Mouse (Mus musculus): ENCODE results near the gene Frmd6. TPM values are rescaled to one million over a fixed set of nuclear protein-coding genes. Genes with fewer than 3 reads are reported as not detected.

Gene Frmd6
- total and polyA plus RNA-seq, 3 experiments = 2.5 to 4.5 (median 3.5) TPM

GRCm38 (mm10) chr12:70868988-70869291 lies 43.6 kb downstream of the Frmd6 start:
- no peaks in the 10 kb centered on the region for H3K27me3 ChIP-seq (replicated peaks)
- DNase-seq (ENCODE audit: extremely low read depth) = no peak
- no peak for TF ChIP-seq USF2 (conservative IDR thresholded peaks at IDR 0.05; ENCODE audit: low read depth, low read length)
- no peak for TF ChIP-seq KAT2A (IDR thresholded peaks at IDR 0.05; ENCODE audit: insufficient replicate concordance, low read length)
- TF ChIP-seq ETS1 (conservative IDR thresholded peaks at IDR 0.05; ENCODE audit: low read depth, low read length) = no peak
- no peaks in the 10 kb centered on the region for H3K9me3 ChIP-seq (replicated peaks; ENCODE audit: low read length)
- no peak overlapping the region for H3K4me3 ChIP-seq (replicated peaks in 1 of 3; ENCODE audit: low read depth in 2 of 3, low read length in 2 of 3, poor library complexity in 1 of 3)
- H3K27ac ChIP-seq (ENCODE audit: insufficient read depth, low read depth) = no peak overlapping the region
- H3K79me2 ChIP-seq (replicated peaks; ENCODE audit: control insufficient read depth, extremely low read depth, insufficient read depth, poor library complexity, severe bottlenecking) = no peaks in the 10 kb centered on the region
- dilution Hi-C loops (cut with MboI; ENCODE audit: extremely low pct_ligation_motif_present, extremely low pct_unique_long_range_greater_than_20kb, low sequenced_read_pairs) (no loop called here), in situ Hi-C loops (cut with MboI; ENCODE audit: low pct_ligation_motif_present, low pct_unique_long_range_greater_than_20kb, low sequenced_read_pairs) (no loop called here)
- no peak overlapping the region for H3K9ac ChIP-seq (ENCODE audit: insufficient read depth, low read depth)
- H3K4me2 ChIP-seq (ENCODE audit: insufficient read depth, low read depth, poor library complexity, severe bottlenecking) = no peak overlapping the region
- H3K36me3 ChIP-seq (replicated peaks in 1 of 2; ENCODE audit: control insufficient read depth in 1 of 2, insufficient read depth in 1 of 2, low read length in 1 of 2) = peaks cover 0 to 6% of the 10 kb centered on the region in 2 experiments
- H3K4me1 ChIP-seq (ENCODE audit: control insufficient read depth in 1 of 2, insufficient read depth in 2 of 2) = peaks cover 2 to 14% of the 10 kb centered on the region in 2 experiments; a peak in 2 of 4 replicates

- no peak for DNase-seq (ENCODE audit: extremely low read depth)
- TF ChIP-seq E2F4 (IDR thresholded peaks at IDR 0.05; ENCODE audit: insufficient replicate concordance, low read depth, low read length) (no peak), ETS1 (conservative IDR thresholded peaks at IDR 0.05; ENCODE audit: low read depth, low read length) (no peak), MXI1 (IDR thresholded peaks at IDR 0.05; ENCODE audit: low read depth, low read length) (no peak), CHD1 (IDR thresholded peaks at IDR 0.05; ENCODE audit: low read depth, low read length) (no peak), RAD21 (IDR thresholded peaks at IDR 0.05; ENCODE audit: low read depth, low read length) (no peak), SMC3 (IDR thresholded peaks at IDR 0.05; ENCODE audit: low read depth, low read length) (no peak), TCF12 (IDR thresholded peaks at IDR 0.05; ENCODE audit: low read depth, low read length) (no peak), MAFK (IDR thresholded peaks at IDR 0.05; ENCODE audit: insufficient replicate concordance, low read length) (no peak), IRF4 (IDR thresholded peaks at IDR 0.05; ENCODE audit: low read depth, low read length) (no peak), PAX5 (IDR thresholded peaks at IDR 0.05; ENCODE audit: low read length) (no peak), CHD2 (IDR thresholded peaks at IDR 0.05; ENCODE audit: low read length) (no peak), USF2 (conservative IDR thresholded peaks at IDR 0.05; ENCODE audit: low read depth, low read length) (no peak), MEF2A (IDR thresholded peaks at IDR 0.05; ENCODE audit: borderline replicate concordance, low read depth, low read length) (no peak)
- Histone ChIP-seq H3K79me2 (replicated peaks; ENCODE audit: control insufficient read depth, extremely low read depth, insufficient read depth, poor library complexity, severe bottlenecking) (no peaks in the 10 kb centered on the region), H3K4me2 (ENCODE audit: insufficient read depth, low read depth, poor library complexity, severe bottlenecking) (no peak overlapping the region), H3K4me1 (ENCODE audit: control insufficient read depth in 1 of 2, insufficient read depth in 2 of 2) (peaks cover 2 to 14% of the 10 kb centered on the region in 2 experiments; a peak in 2 of 4 replicates), H3K27me3 (replicated peaks) (no peaks in the 10 kb centered on the region), H3K36me3 (replicated peaks in 1 of 2; ENCODE audit: control insufficient read depth in 1 of 2, insufficient read depth in 1 of 2, low read length in 1 of 2) (peaks cover 0 to 10% of the 10 kb centered on the region in 2 experiments), H3K9ac (ENCODE audit: insufficient read depth, low read depth) (no peak overlapping the region), H3K27ac (ENCODE audit: insufficient read depth, low read depth) (no peak overlapping the region), H3K4me3 (replicated peaks in 1 of 3; ENCODE audit: low read depth in 2 of 3, low read length in 2 of 3, poor library complexity in 1 of 3) (no peak overlapping the region), H3K9me3 (replicated peaks; ENCODE audit: low read length) (no peaks in the 10 kb centered on the region)
- dilution Hi-C loops (cut with MboI; ENCODE audit: extremely low pct_ligation_motif_present, extremely low pct_unique_long_range_greater_than_20kb, low sequenced_read_pairs) (no loop called here), in situ Hi-C loops (cut with MboI; ENCODE audit: low pct_ligation_motif_present, low pct_unique_long_range_greater_than_20kb, low sequenced_read_pairs) (no loop called here)
These were observed 48.2 kb downstream of the Frmd6 start for GRCm38 (mm10) chr12:70873544-70873943.
